Mouse (Mus musculus) layer of hippocampus, postnatal 10 days (tissue): Measurements from ENCODE around the gene Urod. TPM values are rescaled to one million over a fixed set of nuclear protein-coding genes. Genes with fewer than 3 reads are reported as not detected.

Source experiments
- DNase-seq, 2 experiments: peaks; one replicate each; pipeline ENCODE4 v3.0.0; 2021; ENCODE audit warnings: low spot score in 2 of 2
- long read RNA-seq: library from polyadenylated mRNA; stranded (forward); transcript quantifications from one replicate; pipeline ENCODE4 v2.0.0, GENCODE M21; 2023
- total RNA-seq, 2 experiments: library from RNA; stranded (reverse); gene quantifications; 2 replicates each; pipeline ENCODE4 v1.2.3; 2021

The Urod gene
- 10 to 100 TPM; 42.4 to 45.4 TPM for total RNA-seq
- long read RNA-seq, transcript Urod-201 (10 exons, 1,489 nt) = major isoform, 45 of 68 reads
- long read RNA-seq, partial matches to known transcripts = 19 of 68 reads
- long read RNA-seq, other reads (novel, unspliced or antisense) = 4 of 68 reads

GRCm38 (mm10) chr4:116993672-116994621 lies at the start of gene Urod:
Urod (minus strand) TSS chr4:116994413.
- DNase-seq = peak; percentile 89 to 94

- peak; percentile 8 to 27 for DNase-seq
These were observed 47.1 kb upstream of the Urod start for GRCm38 (mm10) chr4:117041283-117041721.

- no peak for DNase-seq
These were observed 46.6 kb upstream of the Urod start for GRCm38 (mm10) chr4:117040791-117041190.

GRCm38 (mm10) chr4:117039925-117040687 lies 45.9 kb upstream of the Urod start:
- DNase-seq = peak; percentile 73 to 79

GRCm38 (mm10) chr4:117031105-117031504 lies 36.9 kb upstream of the Urod start:
- no peak for DNase-seq

GRCm38 (mm10) chr4:117023469-117023868 lies 29.3 kb upstream of the Urod start:
- no peak for DNase-seq

- DNase-seq = peak; percentile 85 to 90
These were observed 25.3 kb upstream of the Urod start, which contains the start of gene Eif2b3 for GRCm38 (mm10) chr4:117019206-117020134. Eif2b3 (plus strand) TSS chr4:117019402.

GRCm38 (mm10) chr4:117018327-117018726 lies 24.1 kb upstream of the Urod start:
- DNase-seq = no peak

GRCm38 (mm10) chr4:117017738-117018137 lies 23.5 kb upstream of the Urod start:
- no peak for DNase-seq

- no peak for DNase-seq
These were observed 20.7 kb upstream of the Urod start for GRCm38 (mm10) chr4:117014901-117015415.

GRCm38 (mm10) chr4:117013596-117013995 lies 19.4 kb upstream of the Urod start:
- no peak for DNase-seq

- no peak for DNase-seq
These were observed 16.0 kb upstream of the Urod start for GRCm38 (mm10) chr4:117010231-117010630.

GRCm38 (mm10) chr4:117007058-117007457 lies 12.8 kb upstream of the Urod start:
- no peak for DNase-seq

GRCm38 (mm10) chr4:117005611-117006400 lies 11.6 kb upstream of the Urod start:
- DNase-seq = no peak

- DNase-seq = no peak
These were observed 10.4 kb upstream of the Urod start for GRCm38 (mm10) chr4:117004649-117005048.

GRCm38 (mm10) chr4:117002543-117003521 lies 8.6 kb upstream of the Urod start:
- peak; percentile 61 to 69 for DNase-seq

GRCm38 (mm10) chr4:117001957-117002356 lies 7.7 kb upstream of the Urod start:
- DNase-seq = no peak

- no peak for DNase-seq
These were observed 5.4 kb upstream of the Urod start for GRCm38 (mm10) chr4:116999513-117000154.
